Mouse (Mus musculus): ENCODE measurements around the gene Sycp2l. TPM values are rescaled to one million over a fixed set of nuclear protein-coding genes. Genes with fewer than 3 reads are reported as not detected.

Gene Sycp2l
- total RNA-seq (2014; rRNA removed) (not detected in 2 replicates), polyA plus RNA-seq (2015; fragmentation: Nextera tagmentation; extraction: Ambion mirVana) (0.23 TPM in 1 of 2 replicates, not detected in the other)

- H3K4me3 ChIP-seq (ENCODE audit: low read length) = 0 out of 2 replicates have a peak within 1 kb of the TSS, but pooled peaks have one; percentile 8
- H3K27ac ChIP-seq = no peak within 1 kb of the TSS
- H3K9ac ChIP-seq (replicated peaks; ENCODE audit: low read length) = no peak within 1 kb of the TSS
- H3K4me1 ChIP-seq (ENCODE audit: insufficient read depth, low read length) = no peaks in the 10 kb centered on the region
- peak within 1 kb of the TSS; percentile 37 for H3K4me2 ChIP-seq (ENCODE audit: low read depth, low read length)
- H3K36me3 ChIP-seq (ENCODE audit: insufficient read depth, low read length) = no peaks in the 10 kb centered on the region
- H3K27me3 ChIP-seq (ENCODE audit: insufficient read depth, low read length) = no peaks in the 10 kb centered on the region
- no peak for ATAC-seq
- TF ChIP-seq CTCF (IDR thresholded peaks at IDR 0.05; ENCODE audit: low read depth) = no peak
- DNase-seq (ENCODE audit: low spot score) = no peak
- WGBS = 43% methylated on average over 14 of the region's 14 CpGs
- H3K9me3 ChIP-seq (ENCODE audit: low read length) = no peaks in the 10 kb centered on the region
Measured at GRCm38 (mm10) chr13:41113940-41114339, at the start of gene Sycp2l. Gene Sycp2l, plus strand, starts transcription at chr13:41114307.

GRCm38 (mm10) chr13:41067618-41068017, 46.5 kb upstream of the Sycp2l start:
- Histone ChIP-seq H3K27me3 (ENCODE audit: insufficient read depth, low read length) (no peaks in the 10 kb centered on the region), H3K9ac (replicated peaks; ENCODE audit: low read length) (no peak overlapping the region), H3K4me2 (ENCODE audit: low read depth, low read length) (no peak overlapping the region), H3K9me3 (ENCODE audit: low read length) (no peaks in the 10 kb centered on the region), H3K27ac (no peak overlapping the region), H3K4me1 (ENCODE audit: insufficient read depth, low read length) (no peaks in the 10 kb centered on the region), H3K4me3 (ENCODE audit: low read length) (no peak overlapping the region), H3K36me3 (ENCODE audit: insufficient read depth, low read length) (no peaks in the 10 kb centered on the region)
- no peak for TF ChIP-seq CTCF (IDR thresholded peaks at IDR 0.05; ENCODE audit: low read depth)
- WGBS = 95% methylated on average over 4 of the region's 4 CpGs
- ATAC-seq (no peak), DNase-seq (ENCODE audit: low spot score) (no peak)

GRCm38 (mm10) chr13:41071617-41072016, 42.5 kb upstream of the Sycp2l start:
- H3K9me3 ChIP-seq (ENCODE audit: low read length) = no peaks in the 10 kb centered on the region
- H3K4me2 ChIP-seq (ENCODE audit: low read depth, low read length) = no peak overlapping the region
- H3K9ac ChIP-seq (replicated peaks; ENCODE audit: low read length) = no peak overlapping the region
- H3K27me3 ChIP-seq (ENCODE audit: insufficient read depth, low read length) = no peaks in the 10 kb centered on the region
- TF ChIP-seq CTCF (IDR thresholded peaks at IDR 0.05; ENCODE audit: low read depth) = no peak
- ATAC-seq (no peak), DNase-seq (ENCODE audit: low spot score) (peak; percentile 2)
- H3K36me3 ChIP-seq (ENCODE audit: insufficient read depth, low read length) = no peaks in the 10 kb centered on the region
- H3K4me1 ChIP-seq (ENCODE audit: insufficient read depth, low read length) = no peaks in the 10 kb centered on the region
- 84% methylated on average over 11 of the region's 11 CpGs for WGBS
- H3K4me3 ChIP-seq (ENCODE audit: low read length) = no peak overlapping the region
- no peak overlapping the region for H3K27ac ChIP-seq

- DNase-seq (ENCODE audit: low spot score) = no peak
- Histone ChIP-seq H3K9ac (replicated peaks; ENCODE audit: low read length) (no peak overlapping the region), H3K4me3 (ENCODE audit: low read length) (no peak overlapping the region), H3K9me3 (ENCODE audit: low read length) (no peaks in the 10 kb centered on the region), H3K4me1 (ENCODE audit: insufficient read depth, low read length) (no peaks in the 10 kb centered on the region), H3K4me2 (ENCODE audit: low read depth, low read length) (no peak overlapping the region), H3K36me3 (ENCODE audit: insufficient read depth, low read length) (no peaks in the 10 kb centered on the region), H3K27me3 (ENCODE audit: insufficient read depth, low read length) (no peaks in the 10 kb centered on the region), H3K27ac (no peak overlapping the region)
- ATAC-seq = no peak
- WGBS = 88% methylated on average over 5 of the region's 5 CpGs
- no peak for TF ChIP-seq CTCF (IDR thresholded peaks at IDR 0.05; ENCODE audit: low read depth)
Measured at GRCm38 (mm10) chr13:41073819-41074218, 40.3 kb upstream of the Sycp2l start.

GRCm38 (mm10) chr13:41077921-41078320, 36.2 kb upstream of the Sycp2l start:
- Histone ChIP-seq H3K4me1 (ENCODE audit: insufficient read depth, low read length) (no peaks in the 10 kb centered on the region), H3K4me3 (ENCODE audit: low read length) (no peak overlapping the region), H3K9me3 (ENCODE audit: low read length) (no peaks in the 10 kb centered on the region), H3K9ac (replicated peaks; ENCODE audit: low read length) (no peak overlapping the region), H3K27ac (no peak overlapping the region), H3K27me3 (ENCODE audit: insufficient read depth, low read length) (0 out of 2 replicates have a peak, but pooled peaks cover 7% of the 10 kb centered on the region), H3K36me3 (ENCODE audit: insufficient read depth, low read length) (no peaks in the 10 kb centered on the region), H3K4me2 (ENCODE audit: low read depth, low read length) (peak overlapping the region; percentile 69; the same call in 1 of the 2 replicates)
- DNase-seq (ENCODE audit: low spot score) (no peak), ATAC-seq (no peak)
- no peak for TF ChIP-seq CTCF (IDR thresholded peaks at IDR 0.05; ENCODE audit: low read depth)
- WGBS = 70% methylated on average over 9 of the region's 9 CpGs

GRCm38 (mm10) chr13:41078690-41079420, 35.3 kb upstream of the Sycp2l start:
- TF ChIP-seq CTCF (IDR thresholded peaks at IDR 0.05; ENCODE audit: low read depth) = no peak
- 8% methylated on average over 24 of the region's 24 CpGs for WGBS
- H3K9ac ChIP-seq (replicated peaks; ENCODE audit: low read length) = peak overlapping the region; percentile 41
- peak overlapping the region; percentile 69 for H3K4me2 ChIP-seq (ENCODE audit: low read depth, low read length)
- DNase-seq (ENCODE audit: low spot score) (no peak), ATAC-seq (peak; percentile 16)
- H3K36me3 ChIP-seq (ENCODE audit: insufficient read depth, low read length) = no peaks in the 10 kb centered on the region
- no peaks in the 10 kb centered on the region for H3K9me3 ChIP-seq (ENCODE audit: low read length)
- H3K4me3 ChIP-seq (ENCODE audit: low read length) = peak overlapping the region; percentile 52
- 0 out of 2 replicates have a peak, but pooled peaks cover 7% of the 10 kb centered on the region for H3K27me3 ChIP-seq (ENCODE audit: insufficient read depth, low read length)
- H3K4me1 ChIP-seq (ENCODE audit: insufficient read depth, low read length) = no peaks in the 10 kb centered on the region
- no peak overlapping the region for H3K27ac ChIP-seq

- peak within 1 kb of the TSS; percentile 52 for H3K4me3 ChIP-seq (ENCODE audit: low read length)
- H3K4me2 ChIP-seq (ENCODE audit: low read depth, low read length) = peak within 1 kb of the TSS; percentile 69
- ATAC-seq (peak; percentile 92), DNase-seq (ENCODE audit: low spot score) (peak; percentile 88)
- WGBS = 1% methylated on average over 39 of the region's 40 CpGs
- H3K9ac ChIP-seq (replicated peaks; ENCODE audit: low read length) = peak within 1 kb of the TSS; percentile 41
- TF ChIP-seq CTCF (IDR thresholded peaks at IDR 0.05; ENCODE audit: low read depth) = no peak
- H3K27me3 ChIP-seq (ENCODE audit: insufficient read depth, low read length) = 0 out of 2 replicates have a peak, but pooled peaks cover 7% of the 10 kb centered on the region
- no peaks in the 10 kb centered on the region for H3K9me3 ChIP-seq (ENCODE audit: low read length)
- no peak within 1 kb of the TSS for H3K27ac ChIP-seq
- no peaks in the 10 kb centered on the region for H3K4me1 ChIP-seq (ENCODE audit: insufficient read depth, low read length)
- H3K36me3 ChIP-seq (ENCODE audit: insufficient read depth, low read length) = no peaks in the 10 kb centered on the region
Measured at GRCm38 (mm10) chr13:41079421-41079780, 34.7 kb upstream of the Sycp2l start, which contains the start of gene Mak. Gene Mak, minus strand, starts transcription at chr13:41079706.
